Mouse (Mus musculus) hindbrain, postnatal 0 days (tissue): ENCODE data around the gene Mon1a. TPM values are rescaled to one million over a fixed set of nuclear protein-coding genes. Genes with fewer than 3 reads are reported as not detected.
A peak's percentile ranks its signal among the peaks of the same experiment; 100 is the strongest.

Source experiments
- ATAC-seq: fragments of 200-750 bp; cut with Nextera tagmentation; 2 replicates; pipeline ENCODE4 v1.8.0; 2017; ENCODE audit warnings: mild to moderate bottlenecking, moderate TSS enrichment, moderate library complexity
- DNase-seq: peaks from one replicate; pipeline ENCODE4 v3.0.0-alpha.2; 2015; ENCODE audit warnings: low spot score
- H3K27ac ChIP-seq: fragments of 300-500 bp; sonication (generic); 2 replicates; pipeline ENCODE4 v1.5.1; 2014; ENCODE audit warnings: mild to moderate bottlenecking
- H3K27me3 ChIP-seq: fragments of 300-500 bp; sonication (generic); 2 replicates; pipeline ENCODE4 v1.6.1; 2014; ENCODE audit warnings: low read length, mixed read lengths; ENCODE audit not compliant: insufficient read depth
- H3K36me3 ChIP-seq: fragments of 300-500 bp; sonication (generic); 2 replicates; pipeline ENCODE4 v1.6.1; 2014; ENCODE audit warnings: low read length, mixed read lengths; ENCODE audit not compliant: insufficient read depth
- H3K4me1 ChIP-seq: fragments of 300-500 bp; sonication (generic); 2 replicates; pipeline ENCODE4 v1.6.1; 2014; ENCODE audit warnings: antibody characterized with exemption, low read length, mixed read lengths; ENCODE audit not compliant: insufficient read depth
- H3K4me2 ChIP-seq: fragments of 300-500 bp; sonication (generic); 2 replicates; pipeline ENCODE4 v1.6.1; 2014; ENCODE audit warnings: low read depth, mild to moderate bottlenecking, low read length, moderate library complexity, mixed read lengths
- H3K4me3 ChIP-seq: fragments of 300-500 bp; sonication (generic); 2 replicates; pipeline ENCODE4 v1.5.1; 2014; ENCODE audit warnings: low read length
- H3K9ac ChIP-seq: fragments of 300-500 bp; sonication (generic); replicated peaks from 2 replicates; pipeline ENCODE4 v1.6.1; 2014; ENCODE audit warnings: mild to moderate bottlenecking, low read length, moderate library complexity, mixed read lengths
- H3K9me3 ChIP-seq: fragments of 300-500 bp; sonication (generic); 2 replicates; pipeline ENCODE4 v1.6.1; 2016; ENCODE audit warnings: low read length, mixed read lengths
- CTCF ChIP-seq: IDR thresholded peaks from 2 replicates; pipeline ENCODE4 v1.5.1; 2016; ENCODE audit warnings: antibody characterized with exemption, control low read depth, low read depth
- WGBS: fragments of 180-500 bp; shearing (Covaris S2); extraction: QIAGEN DNeasy Blood & Tissue Kit; methylation state at CpG from one replicate; pipeline ENCODE4 v1.1.7; 2014; 5-methylcytosine and 5-hydroxymethylcytosine counted together
- polyA plus RNA-seq: library from polyadenylated mRNA; unstranded; fragments of >200 nt; fragmentation: Nextera tagmentation; extraction: Ambion mirVana; gene quantifications from 2 replicates; pipeline ENCODE4 v1.2.1, GENCODE M21; 2015
- total RNA-seq: library from RNA; depleted of rRNA; stranded (reverse); fragments of >200 nt; gene quantifications from 2 replicates; pipeline ENCODE4 v1.2.3, GENCODE M21; 2014; rRNA removed

The Mon1a gene
- total and polyA plus RNA-seq, 2 experiments from 2014 or later: 13.8 to 21.9 TPM

DNA sequence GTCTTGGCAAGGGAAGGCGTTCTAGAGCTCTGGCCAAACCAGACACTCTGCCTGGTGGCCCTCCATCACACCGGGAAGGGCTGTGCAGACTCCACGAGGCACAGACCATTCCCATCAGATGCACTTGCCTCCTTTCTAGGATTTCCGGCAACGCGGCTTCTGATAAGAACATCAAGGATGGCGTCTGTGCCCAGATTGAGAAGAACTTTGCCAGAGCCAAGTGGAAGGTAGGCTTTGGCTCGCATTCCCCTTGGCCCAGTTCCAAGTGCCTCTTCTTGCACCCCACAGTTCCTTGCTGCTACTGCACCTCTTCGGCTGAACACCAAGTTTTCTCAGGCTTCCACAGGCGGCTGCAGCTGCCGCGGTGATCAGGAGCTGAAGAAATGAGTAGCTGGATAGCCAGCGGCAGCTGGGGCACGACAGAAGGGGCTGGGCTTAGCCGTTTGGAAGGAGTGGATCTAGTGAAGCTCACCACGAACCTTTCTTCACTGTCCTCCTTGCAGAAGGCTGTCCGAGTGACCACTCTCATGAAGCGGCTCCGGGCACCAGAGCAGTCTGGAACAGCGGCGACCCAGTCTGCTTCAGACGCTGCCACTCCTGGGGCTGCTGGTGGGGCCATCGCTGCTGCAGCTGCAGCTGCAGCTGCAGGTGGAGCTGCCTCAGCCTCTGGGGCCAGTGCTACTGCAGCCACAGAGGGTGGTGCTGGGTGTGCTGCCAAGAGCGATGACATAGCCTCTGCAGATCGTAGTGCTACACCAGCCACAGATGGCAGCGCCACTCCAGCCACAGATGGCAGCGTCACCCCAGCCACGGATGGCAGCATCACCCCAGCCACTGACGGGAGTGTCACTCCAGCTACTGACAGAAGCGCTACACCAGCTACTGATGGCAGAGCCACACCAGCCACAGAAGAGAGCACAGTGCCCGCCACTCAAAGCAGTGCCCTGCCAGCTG, 59.6 kb downstream of the Mon1a start:
- no peak for TF ChIP-seq CTCF
- 82% methylated on average over 31 of the region's 31 CpGs for WGBS
- H3K36me3 ChIP-seq: no peaks in the 10 kb centered on the region

DNA sequence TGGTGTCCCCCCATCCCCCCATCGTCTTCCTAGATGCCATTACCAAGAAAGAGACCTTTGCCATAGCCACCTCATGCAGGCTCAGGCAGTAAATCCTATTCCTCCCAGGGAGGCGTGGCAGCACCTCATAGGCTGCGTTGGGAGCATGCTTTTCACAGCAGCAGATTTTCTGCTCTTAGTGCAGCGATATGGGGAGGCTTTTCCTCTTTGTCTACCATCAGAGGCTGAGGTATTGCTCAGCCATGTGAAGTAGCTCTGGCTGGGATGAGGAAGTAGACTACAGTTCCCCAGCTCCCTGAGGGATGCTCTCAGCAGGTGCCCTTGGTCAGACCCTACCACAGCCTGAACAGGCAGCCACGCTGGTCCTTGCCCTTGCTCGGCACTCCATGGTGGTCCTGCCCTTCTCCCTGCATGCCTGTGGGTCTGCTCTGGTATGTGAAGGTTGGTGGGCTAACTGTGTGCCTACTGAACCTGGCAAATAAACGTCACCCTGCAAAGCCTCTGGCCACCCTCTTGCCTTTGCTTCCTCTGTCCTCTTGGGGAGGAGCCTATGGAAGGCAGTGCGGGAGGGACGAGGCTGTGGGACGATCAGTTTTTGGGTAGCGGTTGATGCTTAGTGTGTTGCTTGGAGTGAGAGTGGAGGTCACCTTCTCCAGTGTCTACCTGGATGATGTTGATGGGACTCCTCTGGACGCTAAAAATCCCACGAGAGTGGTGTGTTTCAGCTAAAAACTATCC, 61.4 kb downstream of the Mon1a start:
- 82% methylated on average over 13 of the region's 13 CpGs for WGBS
- H3K27me3 ChIP-seq: no peaks in the 10 kb centered on the region

More for the DNA sequence above, 59.6 kb downstream of the Mon1a start:
- no peak overlapping the region for H3K4me2 ChIP-seq
- H3K4me1 ChIP-seq: peaks cover 5% of the 10 kb centered on the region
- H3K9me3 ChIP-seq: no peaks in the 10 kb centered on the region
- no peak overlapping the region for H3K9ac ChIP-seq
- H3K4me3 ChIP-seq: no peak overlapping the region
- H3K27ac ChIP-seq: no peak overlapping the region
- no peaks in the 10 kb centered on the region for H3K27me3 ChIP-seq
- ATAC-seq (peak; percentile 49), DNase-seq (peak; percentile 41)

DNA sequence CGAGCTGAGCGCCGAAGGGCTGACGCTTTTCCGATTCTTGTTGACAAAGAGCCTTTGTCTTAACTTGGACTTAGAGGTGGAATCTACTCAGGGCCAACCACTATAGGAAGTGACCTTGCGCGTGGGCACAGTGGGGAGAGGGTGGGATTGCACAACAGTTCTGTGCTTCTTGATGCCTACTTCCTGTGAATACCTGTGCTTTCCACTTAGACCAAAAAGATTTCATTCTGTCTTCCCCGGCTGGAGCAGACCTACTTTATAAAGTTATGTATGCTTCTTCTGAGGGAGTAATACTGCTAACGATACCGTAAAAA, 61.9 kb downstream of the Mon1a start, which contains the start of gene Traip:
TSS of gene Traip (plus strand) at position 215 of the 314 bp plus-strand sequence.
- no peak for ATAC-seq
- TF ChIP-seq CTCF: no peak
- Histone ChIP-seq H3K27ac (peak within 1 kb of the TSS; percentile 80; the same call in 1 of the 2 replicates), H3K27me3 (no peaks in the 10 kb centered on the region), H3K36me3 (no peaks in the 10 kb centered on the region), H3K4me1 (peaks cover 5% of the 10 kb centered on the region), H3K4me3 (peak within 1 kb of the TSS; percentile 55), H3K4me2 (peak within 1 kb of the TSS; percentile 89), H3K9me3 (no peaks in the 10 kb centered on the region), H3K9ac (peak within 1 kb of the TSS; percentile 51)
- WGBS: 94% methylated on average over 10 of the region's 10 CpGs
- DNase-seq: no peak

More for the DNA sequence above, 61.4 kb downstream of the Mon1a start:
- no peak for TF ChIP-seq CTCF
- Histone ChIP-seq H3K27ac (no peak overlapping the region), H3K36me3 (no peaks in the 10 kb centered on the region), H3K9ac (no peak overlapping the region), H3K4me1 (peaks cover 5% of the 10 kb centered on the region), H3K9me3 (no peaks in the 10 kb centered on the region), H3K4me3 (no peak overlapping the region), H3K4me2 (no peak overlapping the region)
- no peak for ATAC-seq
- no peak for DNase-seq

DNA sequence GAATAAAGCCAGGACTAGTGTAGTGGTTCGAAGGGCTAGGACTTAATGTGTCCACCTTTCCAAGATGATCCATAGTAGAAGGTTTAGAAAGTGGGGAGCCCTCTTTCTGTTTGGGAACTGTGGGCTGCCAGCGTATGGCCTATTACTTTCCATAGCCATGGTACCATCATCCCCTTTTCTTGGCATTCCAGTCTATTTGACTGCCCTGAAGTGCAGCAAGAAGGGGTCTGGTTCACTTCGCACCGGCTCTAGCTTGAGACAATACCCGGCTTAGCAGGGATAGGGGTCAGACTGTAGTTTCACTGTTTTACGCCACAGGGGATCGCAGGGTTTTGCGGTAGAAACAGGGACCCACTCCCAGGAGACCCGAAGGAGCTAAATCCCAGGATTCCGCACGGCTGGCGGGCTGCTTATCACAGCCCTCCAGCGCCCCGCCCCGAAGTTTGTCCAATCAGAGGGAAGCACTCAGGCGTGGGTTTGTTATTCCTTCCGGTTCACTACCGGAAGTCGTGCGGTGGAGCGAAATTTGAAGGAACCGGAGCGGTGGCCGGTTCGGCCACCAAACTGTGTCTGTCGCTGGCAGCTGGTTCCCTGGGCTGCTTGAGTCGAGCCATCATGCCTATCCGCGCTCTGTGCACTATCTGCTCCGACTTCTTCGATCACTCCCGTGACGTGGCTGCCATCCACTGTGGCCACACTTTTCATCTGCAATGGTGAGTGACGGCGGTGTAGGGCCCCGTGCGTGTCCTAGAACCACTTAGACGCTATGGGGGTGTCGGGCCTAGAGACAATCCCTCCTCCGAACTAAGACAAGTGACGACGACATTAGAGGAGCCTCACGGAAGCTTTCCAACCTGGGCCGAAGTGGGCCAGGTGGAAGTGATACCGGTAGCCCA, 62.8 kb downstream of the Mon1a start:
- Histone ChIP-seq H3K4me1 (peaks cover 5% of the 10 kb centered on the region), H3K27ac (peak overlapping the region; percentile 80; the same call in 1 of the 2 replicates), H3K27me3 (no peaks in the 10 kb centered on the region), H3K9me3 (no peaks in the 10 kb centered on the region), H3K9ac (peak overlapping the region; percentile 51), H3K4me2 (peak overlapping the region; percentile 89), H3K4me3 (peak overlapping the region; percentile 55), H3K36me3 (no peaks in the 10 kb centered on the region)
- ATAC-seq: peak; percentile 95
- 15% methylated on average over 45 of the region's 45 CpGs for WGBS
- no peak for TF ChIP-seq CTCF
- peak; percentile 95 for DNase-seq

Other genes with a start within 250 kb of the Mon1a start
- 102 and 134 TPM in 2 replicates for gene Slc38a3, start 218.6 kb upstream of the Mon1a start, total RNA-seq
- 52.1 and 54.5 TPM in 2 replicates for gene Slc38a3, start 218.6 kb upstream of the Mon1a start, polyA plus RNA-seq
- 0.52 TPM in 1 of 2 replicates, not detected in the other for gene Gnat1, start 208.4 kb upstream of the Mon1a start, total RNA-seq
- gene Gnat1, start 208.4 kb upstream of the Mon1a start, polyA plus RNA-seq: 2.4 and 2.7 TPM in 2 replicates
- gene Sema3f, start 177.7 kb upstream of the Mon1a start, total RNA-seq: 65.4 and 81.3 TPM in 2 replicates
- gene Sema3f, start 177.7 kb upstream of the Mon1a start, polyA plus RNA-seq: 7.5 and 8.7 TPM in 2 replicates
- 85.5 and 149 TPM in 2 replicates for gene Rbm5, start 117.2 kb upstream of the Mon1a start, total RNA-seq
- gene Rbm5, start 117.2 kb upstream of the Mon1a start, polyA plus RNA-seq: 142 and 148 TPM in 2 replicates
- gene Rbm6, start 14.9 kb upstream of the Mon1a start, total RNA-seq: 58.4 and 62.3 TPM in 2 replicates
- 55.0 and 57.2 TPM in 2 replicates for gene Rbm6, start 14.9 kb upstream of the Mon1a start, polyA plus RNA-seq
- 0.61 and 2.7 TPM in 2 replicates for gene Mst1r, start 18.7 kb downstream of the Mon1a start, total RNA-seq
- gene Mst1r, start 18.7 kb downstream of the Mon1a start, polyA plus RNA-seq: 0.68 and 0.69 TPM in 2 replicates
- gene Actl11, start 40.3 kb downstream of the Mon1a start, total RNA-seq: not detected in 2 replicates
- not detected in 2 replicates for gene Actl11, start 40.3 kb downstream of the Mon1a start, polyA plus RNA-seq
- 80.1 and 87.4 TPM in 2 replicates for gene Camkv, start 47.5 kb downstream of the Mon1a start, total RNA-seq
- gene Camkv, start 47.5 kb downstream of the Mon1a start, polyA plus RNA-seq: 59.1 and 61.5 TPM in 2 replicates
- 8.4 and 23.3 TPM in 2 replicates for gene Traip, start 62.0 kb downstream of the Mon1a start, total RNA-seq
- gene Traip, start 62.0 kb downstream of the Mon1a start, polyA plus RNA-seq: 9.2 and 10.5 TPM in 2 replicates
- gene Uba7, start 87.4 kb downstream of the Mon1a start, total RNA-seq: 6.0 and 12.8 TPM in 2 replicates
- gene Uba7, start 87.4 kb downstream of the Mon1a start, polyA plus RNA-seq: 6.2 and 7.4 TPM in 2 replicates
- 0.18 and 0.78 TPM in 2 replicates for gene Gm20661, start 94.9 kb downstream of the Mon1a start, total RNA-seq
- gene Gm20661, start 94.9 kb downstream of the Mon1a start, polyA plus RNA-seq: 0.54 TPM in 1 of 2 replicates, not detected in the other
- 5.5 and 7.3 TPM in 2 replicates for gene Inka1, start 97.7 kb downstream of the Mon1a start, total RNA-seq
- gene Inka1, start 97.7 kb downstream of the Mon1a start, polyA plus RNA-seq: 16.6 and 18.0 TPM in 2 replicates
- gene Cdhr4, start 104.3 kb downstream of the Mon1a start, total RNA-seq: 1.2 and 1.5 TPM in 2 replicates
- gene Cdhr4, start 104.3 kb downstream of the Mon1a start, polyA plus RNA-seq: 0.45 and 0.91 TPM in 2 replicates
- gene Gm20662, start 108.2 kb downstream of the Mon1a start, total RNA-seq: 3.3 TPM in 1 of 2 replicates, not detected in the other
- gene Gm20662, start 108.2 kb downstream of the Mon1a start, polyA plus RNA-seq: 0.81 TPM in 1 of 2 replicates, not detected in the other
- 257 and 258 TPM in 2 replicates for gene Ip6k1, start 114.3 kb downstream of the Mon1a start, total RNA-seq
- gene Ip6k1, start 114.3 kb downstream of the Mon1a start, polyA plus RNA-seq: 79.6 and 83.6 TPM in 2 replicates
- gene Gmppb, start 161.1 kb downstream of the Mon1a start, total RNA-seq: 13.0 and 13.3 TPM in 2 replicates
- gene Gmppb, start 161.1 kb downstream of the Mon1a start, polyA plus RNA-seq: 17.1 and 18.1 TPM in 2 replicates
- 4.8 and 6.1 TPM in 2 replicates for gene Amigo3, start 165.0 kb downstream of the Mon1a start, total RNA-seq
- gene Amigo3, start 165.0 kb downstream of the Mon1a start, polyA plus RNA-seq: 1.8 and 2.1 TPM in 2 replicates
- 0.29 TPM in 1 of 2 replicates, not detected in the other for gene Mst1, start 192.3 kb downstream of the Mon1a start, total RNA-seq
- gene Mst1, start 192.3 kb downstream of the Mon1a start, polyA plus RNA-seq: not detected in 2 replicates
- gene Rnf123, start 195.2 kb downstream of the Mon1a start, total RNA-seq: 59.0 and 60.4 TPM in 2 replicates
- gene Rnf123, start 195.2 kb downstream of the Mon1a start, polyA plus RNA-seq: 41.8 and 43.8 TPM in 2 replicates
- gene Apeh, start 206.5 kb downstream of the Mon1a start, total RNA-seq: 47.8 and 53.3 TPM in 2 replicates
- gene Apeh, start 206.5 kb downstream of the Mon1a start, polyA plus RNA-seq: 39.6 and 40.4 TPM in 2 replicates